Mouse (Mus musculus) MEL-GATA-1-ER (cell line): ENCODE results near the gene Etv6.
A peak's percentile ranks its signal among the peaks of the same experiment; 100 is the strongest.

Source experiments
- DNase-seq: peaks from one replicate; pipeline ENCODE4 v3.0.0-alpha.2; 2012; ENCODE audit warnings: low read depth; ENCODE audit errors: extremely low read depth

Etv6 gene

DNA sequence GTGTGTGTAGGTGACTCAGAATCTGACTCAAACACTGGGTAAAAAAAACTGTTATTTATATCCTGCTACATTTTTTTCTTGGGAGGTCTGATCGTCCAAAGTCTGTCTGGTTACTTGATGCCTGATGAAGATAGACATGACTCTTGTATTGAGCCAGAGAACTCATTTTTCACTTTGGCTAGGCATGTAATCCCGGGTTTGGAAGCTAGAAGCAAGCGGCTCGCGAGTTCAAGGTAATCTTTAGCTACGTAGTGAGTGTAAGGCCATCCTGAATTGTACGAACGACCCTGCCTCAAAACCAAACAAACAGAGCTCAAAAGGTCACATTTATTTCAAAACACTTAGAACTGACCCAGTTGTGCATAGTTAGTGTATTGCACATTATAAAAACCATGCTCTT lies 128.9 kb downstream of the Etv6 start:
- no peak for DNase-seq

DNA sequence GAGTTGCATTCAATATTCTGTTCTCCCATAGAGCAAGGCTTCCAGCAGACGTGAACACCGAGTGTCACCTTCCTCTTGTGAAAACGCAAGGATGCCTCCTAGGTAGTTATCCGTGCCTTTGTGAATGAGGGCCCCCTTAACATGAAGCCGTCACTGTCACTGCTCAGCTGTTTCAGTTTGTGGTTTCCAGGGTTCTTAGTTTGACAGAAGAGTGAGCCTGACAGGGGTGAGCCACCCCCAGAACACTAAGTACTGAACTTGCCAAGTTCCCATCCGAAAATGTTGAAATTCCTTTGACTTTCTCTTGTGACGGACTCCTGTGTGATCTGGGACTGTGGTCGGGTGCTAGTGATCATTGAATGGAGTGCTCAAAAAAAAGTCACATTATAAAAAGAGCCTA lies 129.5 kb downstream of the Etv6 start:
- no peak for DNase-seq

GRCm38 (mm10) chr6:134167963-134168362 lies 132.5 kb downstream of the Etv6 start:
- no peak for DNase-seq

DNA sequence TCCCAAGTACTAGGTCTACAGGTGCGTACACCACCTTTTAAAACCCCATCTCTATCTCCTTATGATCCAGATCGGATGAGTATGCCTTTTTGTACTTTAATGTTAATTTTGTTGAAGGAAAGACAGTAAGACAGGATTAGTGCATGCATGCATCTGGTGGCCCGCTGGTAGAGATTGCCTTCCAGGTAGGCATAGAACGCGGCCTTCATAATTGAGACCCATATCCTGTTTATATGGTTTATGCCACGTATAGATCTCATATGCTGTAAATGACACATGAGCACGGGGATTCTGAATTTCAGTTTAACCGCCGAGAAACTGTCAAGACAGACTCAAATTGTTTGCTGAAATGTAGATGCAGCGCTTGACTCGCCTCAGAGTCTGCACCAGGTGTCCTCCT lies 133.3 kb downstream of the Etv6 start:
- no peak for DNase-seq

- DNase-seq = no peak
Observed at GRCm38 (mm10) chr6:134171235-134171634, 135.7 kb downstream of the Etv6 start.

DNA sequence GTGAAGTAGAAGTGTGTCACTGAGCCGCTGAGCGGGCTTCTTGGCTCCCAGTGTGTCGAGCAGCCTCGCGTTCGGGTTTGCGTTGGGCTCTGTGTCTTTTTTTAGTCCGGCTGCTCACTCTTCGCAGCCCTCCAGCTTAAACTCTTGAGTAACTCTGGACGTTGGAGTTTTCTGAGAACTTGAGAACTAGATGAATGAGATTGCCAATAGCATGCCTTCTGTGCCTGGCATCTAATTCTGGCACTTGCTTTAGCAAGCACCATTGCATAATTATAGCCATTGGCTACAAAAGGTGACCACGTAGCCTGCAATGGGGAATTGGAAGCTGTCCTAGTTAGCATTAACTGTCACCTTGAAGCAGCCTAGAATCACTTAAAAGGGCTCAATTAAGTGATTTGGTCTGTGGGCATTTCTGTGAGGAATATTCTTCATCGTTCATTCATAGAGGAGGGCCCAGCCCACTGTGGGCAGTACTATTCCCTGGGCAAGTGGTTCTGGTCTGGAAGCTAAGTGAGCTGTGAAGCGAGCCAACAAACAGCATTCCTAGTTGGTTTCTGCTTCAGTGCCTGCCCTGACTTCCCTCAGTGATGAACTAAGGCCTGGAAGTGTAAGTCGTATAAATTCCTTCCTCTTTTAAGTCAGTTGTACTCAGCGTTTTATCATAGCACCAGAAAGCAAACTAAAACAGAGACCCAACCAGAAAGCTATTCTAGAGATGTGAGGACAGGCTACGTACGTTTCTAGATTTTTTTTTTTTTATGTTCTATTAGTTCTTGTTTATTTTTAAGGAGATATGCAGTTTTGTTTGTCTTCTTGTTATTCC lies 136.6 kb downstream of the Etv6 start:
- DNase-seq = peak; percentile 59

DNA sequence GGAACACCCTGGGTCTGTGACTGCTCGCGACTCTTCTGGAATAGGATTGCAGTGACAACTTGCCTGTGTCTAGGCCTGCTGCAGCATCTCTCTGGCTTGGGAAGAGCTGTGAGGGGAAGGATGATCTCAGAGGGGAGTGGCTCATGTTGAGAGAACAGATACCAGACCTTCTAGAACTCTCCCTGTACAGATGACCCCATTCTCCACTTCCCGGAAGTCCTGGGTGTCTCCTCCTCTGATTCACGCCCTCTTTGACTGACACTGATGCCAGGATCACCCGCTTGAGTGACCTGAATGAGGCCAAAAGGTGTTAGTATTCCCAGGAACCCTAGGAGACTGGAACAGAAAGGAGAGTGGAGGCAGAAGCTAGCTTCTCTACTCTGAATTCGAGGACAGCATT lies 137.9 kb downstream of the Etv6 start:
- no peak for DNase-seq

GRCm38 (mm10) chr6:134175059-134175458 lies 139.6 kb downstream of the Etv6 start:
- DNase-seq = no peak

GRCm38 (mm10) chr6:134177196-134177595 lies 141.7 kb downstream of the Etv6 start:
- no peak for DNase-seq

DNA sequence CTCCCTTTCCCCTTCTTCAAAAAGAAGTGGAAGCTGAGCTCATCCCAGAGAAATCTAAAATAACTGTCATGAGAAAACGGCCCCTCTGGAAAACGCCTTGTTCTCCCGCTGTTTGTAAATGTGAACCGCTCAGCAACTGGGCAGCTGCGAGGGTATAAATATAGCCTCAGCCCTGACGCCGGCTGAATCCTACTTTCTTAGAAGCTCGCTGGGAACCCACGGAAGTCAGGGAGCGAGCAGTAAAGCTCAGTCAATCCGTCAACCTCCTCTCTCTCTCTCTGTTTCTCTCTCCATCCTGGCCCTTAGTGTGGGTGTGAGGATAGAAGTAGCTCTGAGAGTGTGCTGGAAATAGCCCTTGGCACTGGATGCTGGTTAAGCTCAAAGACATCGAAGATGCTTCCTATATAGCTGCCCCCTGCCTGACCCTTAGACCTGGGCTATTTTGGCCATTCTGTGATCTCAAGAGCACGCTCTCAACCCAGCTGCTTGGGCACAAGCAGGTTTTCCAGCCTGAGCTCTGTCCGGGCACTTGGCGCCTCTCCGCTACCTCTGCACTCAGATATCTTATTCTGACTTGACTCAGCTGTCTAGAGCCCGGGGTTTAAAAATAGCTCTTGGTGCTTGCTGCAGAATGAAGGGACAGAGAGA lies 146.9 kb downstream of the Etv6 start:
- DNase-seq = no peak

DNA sequence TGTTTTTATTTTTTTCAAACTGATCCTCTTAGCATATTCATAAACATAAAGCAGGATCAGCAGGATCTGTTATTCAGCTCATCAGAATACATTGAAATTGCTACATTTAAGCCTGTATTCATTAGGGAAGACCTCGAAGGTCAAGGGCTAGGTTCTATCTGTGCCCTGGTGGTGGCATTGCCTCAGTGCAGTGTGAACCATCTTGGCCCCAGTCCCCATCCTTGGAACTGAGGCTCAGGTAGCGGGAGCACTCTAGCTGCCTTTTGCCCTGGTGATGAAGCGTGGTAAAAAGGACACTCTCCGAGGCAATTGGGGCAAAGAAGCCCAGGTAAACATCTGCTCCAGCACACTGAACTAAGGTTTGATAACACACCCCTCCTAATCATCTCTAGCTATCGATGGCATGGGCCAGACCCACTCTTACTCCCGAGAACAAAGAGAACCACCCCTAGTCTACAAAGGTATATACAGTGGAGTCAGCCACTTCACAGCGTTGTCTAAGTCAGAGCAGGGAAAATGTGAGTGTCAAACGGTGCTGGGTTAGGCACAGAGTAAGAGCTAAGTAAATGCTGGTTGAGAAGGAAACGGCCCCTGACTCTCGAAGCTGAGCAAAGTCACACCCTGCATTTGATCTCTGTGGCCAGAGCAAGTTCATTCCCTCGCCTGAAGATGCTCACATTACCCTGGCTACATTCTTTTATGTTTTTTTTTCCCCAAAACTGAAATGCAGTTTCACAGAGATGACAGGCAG lies 148.3 kb downstream of the Etv6 start:
- DNase-seq = no peak

GRCm38 (mm10) chr6:134186286-134186903 lies 150.9 kb downstream of the Etv6 start:
- peak; percentile 98 for DNase-seq

DNA sequence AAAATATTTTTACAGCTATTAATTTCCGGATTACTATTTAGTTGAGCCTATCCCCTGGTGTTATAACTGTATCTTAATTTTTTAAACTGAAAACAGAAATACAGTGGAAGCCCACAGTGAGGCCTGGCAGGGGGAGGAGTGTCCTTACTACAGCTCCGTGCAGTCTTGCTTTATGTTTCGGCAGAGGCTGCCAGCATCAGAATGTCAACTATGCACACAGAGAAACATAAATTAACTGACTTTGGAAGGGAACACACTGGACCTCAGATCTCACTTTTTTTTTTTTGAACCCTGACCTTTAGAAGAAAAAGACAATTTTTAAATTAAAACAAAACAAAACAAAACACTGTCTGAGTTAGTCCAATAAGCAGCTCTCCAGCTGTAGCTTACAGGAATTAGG lies 153.2 kb downstream of the Etv6 start:
- no peak for DNase-seq

GRCm38 (mm10) chr6:134189174-134189573 lies 153.7 kb downstream of the Etv6 start:
- DNase-seq = no peak

GRCm38 (mm10) chr6:134189575-134190132 lies 154.2 kb downstream of the Etv6 start:
- DNase-seq = peak; percentile 86

GRCm38 (mm10) chr6:134190597-134191278 lies 155.2 kb downstream of the Etv6 start:
- no peak for DNase-seq

DNA sequence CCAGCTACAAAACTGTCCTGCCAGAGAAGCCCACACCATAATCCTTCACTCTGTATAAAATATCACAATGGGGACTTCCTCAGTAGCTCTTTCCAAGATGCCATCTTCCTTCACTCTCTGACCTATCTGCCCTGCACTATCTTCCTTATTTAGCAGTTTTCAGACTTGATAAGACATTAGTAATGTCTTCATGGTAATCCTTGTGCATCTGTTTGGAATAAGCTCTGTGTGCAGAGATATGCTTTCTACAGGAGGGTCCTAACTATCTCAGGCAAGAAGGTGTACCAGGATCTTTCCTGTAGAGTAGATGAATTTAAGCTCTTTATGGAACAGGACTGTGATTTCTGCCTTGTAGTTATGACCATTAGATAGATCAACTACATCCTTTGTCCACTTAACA lies 157.2 kb downstream of the Etv6 start:
- no peak for DNase-seq

DNA sequence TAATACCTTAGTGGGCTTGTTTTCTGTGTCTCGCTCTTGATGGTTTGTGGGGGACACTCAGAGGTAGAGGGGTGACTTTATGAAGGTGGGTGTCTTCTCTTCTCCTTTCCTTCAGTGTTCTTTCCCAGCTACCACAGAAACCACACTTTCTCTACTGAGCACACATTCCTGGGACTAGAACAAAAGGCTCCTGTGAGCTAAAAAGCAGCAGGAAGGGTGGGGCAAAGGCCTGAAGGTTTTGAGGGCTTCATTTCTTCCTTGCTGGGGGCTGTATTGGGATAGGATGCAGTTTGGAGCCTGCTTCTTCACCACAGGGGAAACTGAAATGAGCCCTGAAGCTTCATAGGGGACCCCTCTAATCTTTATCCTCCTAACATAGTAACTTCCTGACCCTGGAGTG lies 164.4 kb downstream of the Etv6 start:
- no peak for DNase-seq

DNA sequence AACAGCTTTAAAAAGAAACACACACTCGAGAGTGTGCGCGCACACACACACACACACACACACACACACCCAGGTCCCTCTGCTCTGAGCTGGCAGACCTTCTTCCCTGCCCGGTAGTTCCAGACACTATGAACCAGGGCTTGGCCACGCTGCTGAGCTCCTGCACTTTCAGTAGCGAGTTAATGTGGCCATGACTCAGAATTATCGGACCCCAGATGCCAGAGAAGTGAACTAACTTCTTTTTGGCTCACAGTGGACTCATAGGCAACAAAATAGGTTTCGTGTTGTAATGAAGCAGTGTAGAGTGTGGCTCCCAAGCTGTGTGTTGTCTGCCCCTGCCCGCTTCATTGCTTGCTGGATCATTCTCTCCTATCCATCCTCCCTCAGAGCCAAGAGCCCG lies 165.1 kb downstream of the Etv6 start:
- no peak for DNase-seq

DNA sequence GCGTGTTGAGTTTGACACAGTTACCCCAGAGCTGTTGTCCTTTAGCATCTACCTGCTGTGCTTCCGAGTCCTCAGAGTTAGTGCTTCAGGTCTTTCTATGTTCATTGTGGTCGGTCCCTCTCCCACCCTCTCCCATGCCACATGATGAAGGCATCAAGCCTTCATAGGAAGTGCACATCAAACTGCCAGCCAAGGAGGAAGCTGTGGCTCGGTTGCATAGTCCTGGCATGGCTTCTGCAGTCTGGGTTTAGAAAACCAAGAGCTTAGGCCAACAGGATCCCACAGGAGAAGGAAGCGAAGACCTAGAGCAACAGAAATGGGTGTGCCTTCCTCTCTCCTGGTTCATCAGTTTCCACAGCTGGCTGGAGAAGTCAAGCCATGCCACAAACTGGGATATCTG lies 166.7 kb downstream of the Etv6 start:
- no peak for DNase-seq

DNA sequence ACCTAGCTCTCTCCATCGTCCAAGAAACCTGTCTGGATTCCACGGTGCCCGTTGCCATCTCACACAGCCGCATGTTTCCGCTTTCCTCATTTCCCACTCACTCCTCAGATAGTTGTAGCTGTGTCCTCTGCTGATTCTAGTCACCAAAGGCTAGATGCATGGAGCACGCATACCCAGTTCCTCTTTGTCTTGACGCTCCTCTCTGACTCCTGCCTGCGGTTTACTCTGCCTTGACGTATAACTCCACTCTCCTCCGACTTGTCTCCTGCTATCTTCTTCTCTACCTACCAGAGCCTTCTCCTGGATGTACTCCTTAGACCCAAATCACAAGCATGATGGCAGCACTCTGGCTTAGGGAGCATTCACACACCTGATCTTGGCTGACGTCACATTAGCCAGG lies 169.7 kb downstream of the Etv6 start:
- no peak for DNase-seq
